ENCODE assay signal across 28 mouse cellular contexts in the genomic region with DNA sequence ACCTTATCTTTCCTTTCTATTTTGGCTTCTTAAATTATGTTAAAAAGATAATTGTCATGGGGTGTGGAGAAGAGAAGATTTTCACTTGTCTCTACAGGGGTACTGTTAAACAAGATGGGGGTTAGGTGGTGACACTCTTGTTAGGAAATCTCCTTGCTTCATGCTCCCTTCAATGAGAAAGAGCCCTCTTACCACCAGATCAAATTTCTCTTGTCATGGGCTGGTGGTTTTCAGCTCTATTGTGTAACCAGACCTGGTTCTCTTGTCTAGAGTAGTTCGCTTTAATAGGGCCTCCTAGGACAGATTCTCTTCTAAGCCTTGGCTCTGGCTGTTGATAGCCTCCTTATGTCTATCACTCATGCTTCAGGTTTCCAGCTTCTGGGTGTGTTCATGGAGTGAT. TPM values are rescaled to one million over a fixed set of nuclear protein-coding genes. Genes with fewer than 3 reads are reported as not detected.
A peak's percentile ranks its signal among the peaks of the same experiment; 100 is the strongest.
DNase-seq lines count a peak whose midpoint lies in the region; ATAC-seq lines count a peak whose summit lies in the region.
"Had no signal": no experiment of that assay in that cellular context is flagged by ENCODE, and none has a peak within 500 bp of the region (broad histone marks: within the 10 kb centered on the region; RNA-seq: fewer than 3 reads in every experiment).

No protein-coding gene starts in this region.

- ATAC-seq in kidney, embryonic 15.5 days (replicated peaks; ENCODE audit: low FRiP score): 0 out of 2 replicates have a peak, but pooled peaks have one; percentile 37
- no peak for ATAC-seq in midbrain, embryonic 11.5 days (ENCODE audit: low FRiP score)
- no peak for ATAC-seq in midbrain, embryonic 16.5 days
- ATAC-seq in hematopoietic stem cell, adult 5-6 weeks (replicated peaks in 1 of 2; ENCODE audit: insufficient read depth in 1 of 2, low FRiP score in 2 of 2, low TSS enrichment in 1 of 2, low read depth in 1 of 2, poor library complexity in 2 of 2, severe bottlenecking in 2 of 2): peak; percentile 47 to 64; a peak in 1 of 4 replicates
- ATAC-seq: activated CD4-positive, CD25-positive, alpha-beta regulatory T cell, adult 4 months; CD4-positive, CD25-positive, alpha-beta regulatory T cell, adult 4 months; forebrain, embryonic 16.5 days; inflammation-experienced regulatory T-cells, adult 6 months; midbrain, embryonic 13.5 days had no signal

- 46% methylated on average over 1 of the region's 1 CpGs for WGBS in kidney, embryonic 15.5 days
- 48% methylated on average over 1 of the region's 1 CpGs for WGBS in midbrain, embryonic 11.5 days
- WGBS in midbrain, embryonic 16.5 days: 72% methylated on average over 1 of the region's 1 CpGs

- H3K9me3 ChIP-seq in kidney, embryonic 15.5 days (replicated peaks): no peaks in the 10 kb centered on the region
- H3K9me3 ChIP-seq in midbrain, embryonic 11.5 days (ENCODE audit: control insufficient read depth, low read length): no peaks in the 10 kb centered on the region
- H3K9me3 ChIP-seq in midbrain, embryonic 16.5 days (replicated peaks; ENCODE audit: control insufficient read depth, low read length, poor library complexity, severe bottlenecking): no peaks in the 10 kb centered on the region
- H3K9me3 ChIP-seq: embryonic facial prominence, embryonic 13.5 days; forebrain, embryonic 10.5 days; hindbrain, embryonic 13.5 days; limb, embryonic 12.5 days; liver, embryonic 13.5 days; lung, embryonic 15.5 days; megakaryocyte, embryonic 14.5 days; midbrain, embryonic 13.5 days; stomach, embryonic 15.5 days had no signal

- no peaks in the 10 kb centered on the region for H3K27me3 ChIP-seq in kidney, embryonic 15.5 days
- H3K27me3 ChIP-seq in midbrain, embryonic 11.5 days (ENCODE audit: control insufficient read depth, insufficient read depth, low read length): no peaks in the 10 kb centered on the region
- no peaks in the 10 kb centered on the region for H3K27me3 ChIP-seq in midbrain, embryonic 16.5 days (ENCODE audit: control insufficient read depth, insufficient read depth, low read depth, low read length)
- H3K27me3 ChIP-seq: embryonic facial prominence, embryonic 13.5 days; hindbrain, embryonic 13.5 days; limb, embryonic 12.5 days; liver, embryonic 13.5 days; lung, embryonic 15.5 days; stomach, embryonic 15.5 days had no signal

- no peaks in the 10 kb centered on the region for H3K36me3 ChIP-seq in kidney, embryonic 15.5 days
- no peaks in the 10 kb centered on the region for H3K36me3 ChIP-seq in midbrain, embryonic 11.5 days (ENCODE audit: control insufficient read depth, insufficient read depth, low read length)
- H3K36me3 ChIP-seq in midbrain, embryonic 16.5 days (ENCODE audit: control insufficient read depth, insufficient read depth, low read length): no peaks in the 10 kb centered on the region
- H3K36me3 ChIP-seq: embryonic facial prominence, embryonic 13.5 days; forebrain, embryonic 10.5 days; hindbrain, embryonic 13.5 days; limb, embryonic 12.5 days; liver, embryonic 13.5 days; lung, embryonic 15.5 days; midbrain, embryonic 13.5 days; stomach, embryonic 15.5 days had no signal

- H3K27ac ChIP-seq in kidney, embryonic 15.5 days: 0 out of 2 replicates have a peak overlapping the region, but pooled peaks have one; percentile 41
- no peak overlapping the region for H3K27ac ChIP-seq in midbrain, embryonic 11.5 days (ENCODE audit: low read depth, low read length)
- H3K27ac ChIP-seq in midbrain, embryonic 16.5 days (ENCODE audit: low read length): no peak overlapping the region
- H3K27ac ChIP-seq: embryonic facial prominence, embryonic 13.5 days; forebrain, embryonic 10.5 days; hindbrain, embryonic 13.5 days; limb, embryonic 12.5 days; liver, embryonic 13.5 days; lung, embryonic 15.5 days; midbrain, embryonic 13.5 days; stomach, embryonic 15.5 days had no signal

- H3K4me3 ChIP-seq in kidney, embryonic 15.5 days (replicated peaks): no peak overlapping the region
- H3K4me3 ChIP-seq in midbrain, embryonic 11.5 days (ENCODE audit: low read depth, low read length): no peak overlapping the region
- no peak overlapping the region for H3K4me3 ChIP-seq in midbrain, embryonic 16.5 days (ENCODE audit: low read depth, low read length)
- H3K4me3 ChIP-seq: embryonic facial prominence, embryonic 13.5 days; forebrain, embryonic 10.5 days; hindbrain, embryonic 13.5 days; limb, embryonic 12.5 days; liver, embryonic 13.5 days; lung, embryonic 15.5 days; megakaryocyte, embryonic 14.5 days; midbrain, embryonic 13.5 days; stomach, embryonic 15.5 days had no signal

- DNase-seq in kidney, postnatal 36 days: no peak
- peak; percentile 61 for DNase-seq in midbrain, embryonic 11.5 days (ENCODE audit: low spot score, missing footprints)
- no peak for DNase-seq in frontal cortex, postnatal 10 days (ENCODE audit: low spot score in 2 of 2)
- no peak for DNase-seq in frontal cortex, postnatal 25 days (ENCODE audit: low spot score in 2 of 2)
- DNase-seq: adrenal gland, adult 8-10 months; cerebellum, adult 11 months; cerebellum, adult 9-11 months; gastrocnemius, postnatal 10 days; heart, postnatal 36 days; kidney, adult 18-20 months; kidney, postnatal 10 days; liver, embryonic 13.5 days had no signal

- no peak overlapping the region for H3K4me2 ChIP-seq in kidney, embryonic 15.5 days
- H3K4me2 ChIP-seq in midbrain, embryonic 11.5 days: no peak overlapping the region
- H3K4me2 ChIP-seq in midbrain, embryonic 16.5 days (ENCODE audit: low read length): no peak overlapping the region
- H3K4me2 ChIP-seq: embryonic facial prominence, embryonic 13.5 days; heart, embryonic 11.5 days; hindbrain, embryonic 13.5 days; limb, embryonic 12.5 days; liver, embryonic 13.5 days; lung, embryonic 15.5 days; midbrain, embryonic 13.5 days; stomach, embryonic 15.5 days had no signal

- peaks cover 27% of the 10 kb centered on the region for H3K4me1 ChIP-seq in kidney, embryonic 15.5 days
- no peaks in the 10 kb centered on the region for H3K4me1 ChIP-seq in midbrain, embryonic 11.5 days (ENCODE audit: control insufficient read depth, insufficient read depth, low read length)
- no peaks in the 10 kb centered on the region for H3K4me1 ChIP-seq in midbrain, embryonic 16.5 days (ENCODE audit: control insufficient read depth, insufficient read depth, low read length)
- H3K4me1 ChIP-seq: embryonic facial prominence, embryonic 13.5 days; forebrain, embryonic 10.5 days; hindbrain, embryonic 13.5 days; liver, embryonic 13.5 days; midbrain, embryonic 13.5 days; stomach, embryonic 15.5 days had no signal

- H3K9ac ChIP-seq in kidney, embryonic 15.5 days: no peak overlapping the region
- no peak overlapping the region for H3K9ac ChIP-seq in midbrain, embryonic 11.5 days (ENCODE audit: low read length)
- no peak overlapping the region for H3K9ac ChIP-seq in midbrain, embryonic 16.5 days (ENCODE audit: low read depth, low read length)
- H3K9ac ChIP-seq: embryonic facial prominence, embryonic 13.5 days; hindbrain, embryonic 13.5 days; limb, embryonic 12.5 days; liver, embryonic 13.5 days; lung, embryonic 15.5 days; midbrain, embryonic 13.5 days; stomach, embryonic 15.5 days had no signal

RNA-seq across cellular contexts. Expression of a gene that starts 18.3 kb away (rescaled TPM):
- polyA plus RNA-seq in kidney, embryonic 15.5 days (2015; fragmentation: Nextera tagmentation; extraction: Ambion mirVana): 66.0 and 68.4 TPM in 2 replicates
- 21.7 and 22.9 TPM in 2 replicates for polyA plus RNA-seq in midbrain, embryonic 11.5 days (2014; fragmentation: Nextera tagmentation; extraction: Ambion mirVana)
- polyA plus RNA-seq in midbrain, embryonic 16.5 days (2015; fragmentation: Nextera tagmentation; extraction: Ambion mirVana): 17.5 and 19.3 TPM in 2 replicates
- 25.9 and 36.7 TPM in 2 replicates for total RNA-seq in hematopoietic stem cell, adult 5-6 weeks (2017)

Comparison
In these comparisons a context has a peak if more than half of its experiments do, and no peak if none do; other contexts are left out.
1. ATAC-seq: peak in kidney, embryonic 15.5 days (single experiment) and hematopoietic stem cell, adult 5-6 weeks (2 of 2); none in midbrain, embryonic 11.5 days (single experiment) and midbrain, embryonic 16.5 days (single experiment).